Mouse (Mus musculus) spleen, postnatal 36 days (tissue): ENCODE data around the gene Gimap8.
"Not testable (repeated sequence)": the region's sequence is repeated elsewhere in the genome, so short reads cannot be mapped to it uniquely, and the experiment has no call there.

Experiments used
- DNase-seq, 2 experiments: peaks; one replicate each; pipeline ENCODE4 v3.0.0; 2022; ENCODE audit warnings: low spot score in 2 of 2, mixed read lengths in 1 of 2

The Gimap8 gene

GRCm38 (mm10) chr6:48678391-48678790, 31.4 kb downstream of the Gimap8 start:
- DNase-seq, result no peak

DNA sequence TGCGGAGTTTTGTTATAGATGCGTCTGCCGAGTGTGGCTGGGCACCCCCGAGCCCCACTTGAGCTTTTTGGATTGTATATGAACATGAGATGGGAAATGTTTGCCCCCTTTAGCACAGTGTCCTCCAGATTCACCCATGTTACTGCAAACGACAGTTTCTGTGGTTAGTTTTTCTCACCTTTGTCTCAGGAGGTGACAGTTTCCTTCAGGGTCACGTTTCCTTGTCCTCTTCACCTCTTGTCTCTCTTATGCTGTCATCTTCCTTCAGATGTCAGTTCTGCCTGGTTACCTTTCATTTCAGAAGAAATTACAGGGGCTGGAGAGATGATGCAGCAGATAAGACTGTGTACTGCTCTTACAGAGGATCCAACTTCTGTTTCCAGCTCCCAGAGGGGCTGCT, 32.7 kb downstream of the Gimap8 start:
- no peak for DNase-seq

GRCm38 (mm10) chr6:48680421-48680820, 33.4 kb downstream of the Gimap8 start:
- DNase-seq, result no peak

GRCm38 (mm10) chr6:48681472-48682090, 34.5 kb downstream of the Gimap8 start:
- DNase-seq, result peak; percentile 72 to 73

DNA sequence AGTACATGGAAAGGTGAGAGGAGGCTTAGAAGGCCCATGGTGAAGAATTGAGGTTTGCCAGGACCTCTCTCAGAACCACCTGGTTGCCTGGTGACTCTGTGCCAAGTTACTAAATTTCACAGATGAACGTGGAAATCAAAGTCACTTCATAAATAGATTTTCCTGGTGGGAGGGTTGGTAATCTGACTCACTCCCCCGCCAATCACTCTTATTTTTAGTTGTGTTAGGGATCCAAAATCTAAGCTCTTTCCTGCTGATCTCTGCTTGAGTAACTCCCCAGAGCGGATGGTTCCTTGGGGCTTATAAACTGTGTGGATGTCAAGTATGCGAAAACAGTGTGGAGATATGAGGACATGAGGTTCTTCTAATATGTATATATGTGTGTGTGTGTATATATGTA, 35.2 kb downstream of the Gimap8 start:
- DNase-seq, result no peak

DNA sequence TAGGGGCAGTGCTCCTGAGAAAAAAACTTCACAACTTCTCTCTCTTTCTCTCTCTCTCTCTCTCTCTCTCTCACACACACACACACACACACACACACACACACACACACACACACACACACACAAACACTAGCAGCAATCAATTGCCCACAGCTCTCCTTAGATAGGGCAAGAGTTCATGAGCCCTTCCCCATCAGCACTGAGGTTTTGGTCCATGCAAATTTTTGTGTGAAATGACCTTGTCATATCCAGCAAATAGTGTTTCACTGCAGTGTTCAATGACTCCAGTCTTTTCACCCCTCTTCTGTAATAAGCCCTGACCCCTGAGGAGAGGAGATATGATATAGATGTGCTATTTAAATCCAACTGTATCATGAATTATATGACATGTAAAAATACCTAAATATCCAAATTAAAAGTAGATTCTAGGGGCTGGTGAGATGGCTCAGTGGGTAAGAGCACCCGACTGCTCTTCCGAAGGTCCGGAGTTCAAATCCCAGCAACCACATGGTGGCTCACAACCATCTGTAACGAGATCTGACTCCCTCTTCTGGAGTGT, 36.3 kb downstream of the Gimap8 start:
- DNase-seq, result not testable (repeated sequence)

- DNase-seq, result no peak
Measured at GRCm38 (mm10) chr6:48684319-48684718, 37.3 kb downstream of the Gimap8 start, which contains the start of gene Gimap4. Gimap4 (plus strand) TSS chr6:48684549.

- no peak for DNase-seq
Measured at GRCm38 (mm10) chr6:48684806-48685205, 37.8 kb downstream of the Gimap8 start.

GRCm38 (mm10) chr6:48685251-48685650, 38.2 kb downstream of the Gimap8 start:
- no peak for DNase-seq

GRCm38 (mm10) chr6:48685694-48686665, 38.9 kb downstream of the Gimap8 start:
- no peak for DNase-seq

GRCm38 (mm10) chr6:48687077-48687476, 40.0 kb downstream of the Gimap8 start:
- peak in 1 of 2 experiments; percentile 55 for DNase-seq

- peak; percentile 72 to 78 for DNase-seq
Measured at GRCm38 (mm10) chr6:48689320-48689719, 42.3 kb downstream of the Gimap8 start.

DNA sequence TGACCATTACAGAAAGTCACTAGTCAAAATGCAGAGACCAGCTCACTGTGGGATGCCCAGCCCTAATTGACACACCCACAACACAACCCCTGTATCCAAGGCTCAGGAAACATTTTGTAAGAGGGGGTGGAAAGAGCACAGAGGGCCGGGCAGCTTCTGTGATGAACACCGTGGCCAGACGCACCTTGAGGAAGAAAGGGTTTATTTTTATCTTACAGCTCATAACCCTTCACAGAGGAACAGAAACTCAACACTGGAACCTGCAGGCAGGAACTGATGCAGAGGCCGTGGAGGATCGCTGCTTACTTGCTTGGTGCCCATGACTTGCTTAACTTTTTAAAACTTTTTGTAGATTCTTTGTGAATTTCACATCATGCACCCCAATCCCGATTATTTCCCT, 45.9 kb downstream of the Gimap8 start:
- DNase-seq, result peak; percentile 78 to 79

- no peak for DNase-seq
Measured at GRCm38 (mm10) chr6:48696830-48697554, 50.0 kb downstream of the Gimap8 start.

- no peak for DNase-seq
Measured at GRCm38 (mm10) chr6:48697555-48697930, 50.5 kb downstream of the Gimap8 start.

- no peak for DNase-seq
Measured at GRCm38 (mm10) chr6:48698066-48698856, 51.2 kb downstream of the Gimap8 start.

- DNase-seq, result no peak
Measured at GRCm38 (mm10) chr6:48698888-48699287, 51.9 kb downstream of the Gimap8 start.

- peak; percentile 82 to 84 for DNase-seq
Measured at GRCm38 (mm10) chr6:48700251-48701075, 53.4 kb downstream of the Gimap8 start.

DNA sequence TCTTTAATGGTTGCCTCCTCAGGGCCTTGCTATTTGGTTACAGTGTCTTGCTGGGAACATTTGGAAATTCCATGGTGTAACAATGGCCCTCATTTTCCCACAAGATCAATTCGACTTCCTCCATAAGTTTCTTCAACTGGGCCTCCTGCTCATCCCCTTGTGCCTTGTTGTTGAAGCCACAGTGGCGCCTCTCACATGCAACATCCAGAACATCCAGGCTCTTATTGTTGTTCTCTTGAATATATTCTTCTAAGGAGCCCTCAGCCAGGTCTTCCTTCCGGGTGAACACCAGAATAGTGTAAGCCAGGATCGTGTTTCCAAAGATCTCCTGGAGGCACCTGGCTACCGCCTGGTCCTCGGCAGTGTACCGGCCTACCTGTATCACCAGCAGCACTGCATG, 55.1 kb downstream of the Gimap8 start:
- DNase-seq, result no peak

DNA sequence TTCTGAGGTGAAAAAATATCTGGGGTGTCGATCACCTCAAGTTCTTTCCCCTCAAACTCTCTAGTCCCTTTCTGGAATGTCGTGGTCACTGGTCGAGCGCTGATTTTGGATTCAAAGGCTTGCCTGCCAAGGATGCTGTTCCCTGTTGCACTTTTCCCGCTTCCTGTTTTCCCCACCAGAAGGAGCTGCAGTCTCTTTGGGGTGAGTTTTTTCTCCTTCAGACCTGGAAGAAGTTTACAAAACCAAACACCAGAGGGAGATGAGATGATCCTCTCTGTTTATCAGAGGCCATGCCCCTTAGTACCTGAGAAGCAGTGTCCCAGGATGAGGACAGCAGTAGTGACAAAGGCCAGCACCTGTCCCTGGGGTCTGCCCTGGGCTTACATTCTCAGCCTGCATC, 55.6 kb downstream of the Gimap8 start:
- no peak for DNase-seq
